Mouse (Mus musculus): Measurements from ENCODE around the gene Tmem200a.

Tmem200a gene

DNA sequence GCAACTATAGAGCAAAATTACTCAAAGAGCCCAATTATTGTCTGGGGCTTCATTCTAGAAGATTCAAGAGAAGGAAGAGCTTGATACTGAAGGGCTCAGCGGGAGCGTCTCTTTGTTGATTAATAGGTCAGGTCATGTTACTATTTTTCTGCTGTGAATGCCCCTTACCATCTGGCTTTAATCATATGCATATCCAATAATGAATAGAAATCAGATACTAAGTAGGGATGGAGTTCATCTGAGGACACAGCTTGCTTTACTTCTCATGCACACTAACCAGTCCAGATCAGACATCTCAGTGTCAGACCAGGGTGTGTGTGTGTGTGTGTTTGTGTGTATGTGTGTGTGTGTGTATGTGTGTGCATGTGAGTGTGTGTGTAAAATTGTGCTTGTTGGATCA lies 201.1 kb downstream of the Tmem200a start:
- no peak for DNase-seq

DNA sequence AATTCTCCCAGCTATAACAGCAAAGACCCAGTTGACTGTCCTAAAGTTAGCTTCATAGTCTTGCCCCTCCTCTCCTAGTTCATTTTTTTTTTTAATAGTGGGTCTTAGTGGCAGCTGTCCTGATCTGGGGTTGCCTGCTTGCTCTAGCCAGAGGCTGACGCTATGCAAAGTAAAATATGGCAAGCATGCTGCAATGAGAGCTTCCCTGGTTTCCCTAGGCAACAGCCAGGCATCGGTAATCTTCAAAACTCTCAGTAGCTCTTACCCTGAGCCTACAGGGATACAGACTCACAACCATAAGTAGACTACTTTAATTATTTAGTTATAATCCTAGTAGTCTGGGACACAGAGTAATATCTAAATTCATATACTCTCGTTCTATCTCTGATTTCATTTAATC lies 202.0 kb downstream of the Tmem200a start:
- no peak for DNase-seq

DNA sequence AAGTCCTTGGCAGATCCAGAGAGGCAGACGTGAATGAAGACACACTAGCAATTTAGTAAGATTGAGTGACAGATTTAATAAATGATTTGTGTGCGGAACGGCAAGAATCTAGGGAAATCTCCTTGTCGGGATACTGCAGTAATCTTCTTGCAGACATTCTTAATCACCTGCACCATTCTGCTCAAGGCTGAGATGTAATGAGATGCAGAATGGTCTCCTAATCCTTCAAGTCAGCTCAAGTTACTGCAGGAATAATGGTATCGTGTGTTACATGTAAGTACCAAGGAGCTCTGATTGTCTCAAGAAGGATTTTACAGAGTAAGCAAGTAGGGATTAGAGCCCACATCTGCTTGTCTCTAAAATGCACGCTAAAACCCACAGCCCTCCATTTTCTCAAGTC lies 210.1 kb downstream of the Tmem200a start:
- no peak for DNase-seq

All from thymus, postnatal 25 days (tissue).